Mouse (Mus musculus): ENCODE results near the gene Gsdma2. TPM values are rescaled to one million over a fixed set of nuclear protein-coding genes. Genes with fewer than 3 reads are reported as not detected.
"Not testable (repeated sequence)": the region's sequence is repeated elsewhere in the genome, so short reads cannot be mapped to it uniquely, and the experiment has no call there.

Gene Gsdma2
- total and polyA plus RNA-seq, 2 experiments: not detected

DNA sequence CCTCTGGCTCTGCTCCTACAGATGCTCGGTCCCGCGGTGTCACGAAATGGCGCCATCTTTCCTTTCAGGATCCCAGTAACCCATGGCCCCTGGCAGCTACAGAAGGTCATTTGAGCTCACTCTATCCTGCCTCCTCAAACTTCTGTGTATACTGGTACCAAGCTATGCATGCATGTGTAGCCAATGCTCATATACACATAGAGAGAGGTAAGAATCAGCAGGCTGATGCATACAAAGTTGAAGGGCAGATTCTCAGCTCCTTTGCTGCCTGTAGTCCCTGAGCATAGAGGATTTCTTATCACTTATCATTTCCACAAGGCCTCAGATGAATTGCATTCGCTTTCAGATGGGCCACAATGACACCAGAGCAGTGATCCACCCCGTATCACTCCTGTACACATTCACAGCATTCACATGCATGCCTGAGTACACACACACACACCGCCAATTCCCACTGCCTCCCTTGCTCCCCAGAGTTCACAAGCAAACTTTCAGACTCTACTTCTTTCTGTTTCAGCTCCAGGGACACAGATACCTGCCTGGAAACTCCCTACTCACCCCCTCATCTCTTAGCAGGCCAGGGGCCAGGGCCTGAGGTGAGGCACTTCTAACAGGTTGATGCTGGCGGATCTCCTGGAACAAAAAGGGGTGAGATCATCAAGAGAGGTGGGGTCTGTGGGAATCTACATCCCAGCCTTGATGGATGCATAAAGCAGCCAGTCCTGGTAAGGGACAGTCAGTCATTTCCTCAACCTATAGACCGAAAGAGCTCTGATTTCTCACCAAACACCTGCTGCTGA lies 20.7 kb upstream of the Gsdma2 start, which contains the start of the genes Gm12355 and Gsdma3:
Gene Gm12355, minus strand, starts transcription at position 51 of the 800 bp plus-strand sequence.
Gene Gsdma3, plus strand, starts transcription at position 750 of the 800 bp plus-strand sequence.
- TF ChIP-seq POLR2A (IDR thresholded peaks at IDR 0.05; ENCODE audit: extremely low read depth, insufficient read depth, low read length): no peak
- no peak for TF ChIP-seq CTCF (IDR thresholded peaks at IDR 0.05; ENCODE audit: low read depth, low read length)
- H3K4me3 ChIP-seq (ENCODE audit: insufficient read depth, low read depth, low read length): no peak within 1 kb of the TSS
- no peak for DNase-seq (ENCODE audit: extremely low read depth, low read depth, low spot score)
- no peak within 1 kb of the TSS for H3K9ac ChIP-seq (ENCODE audit: low read depth, low read length)
- H3K36me3 ChIP-seq (ENCODE audit: control insufficient read depth, insufficient read depth, low read length): no peaks in the 10 kb centered on the region
- WGBS: 92% methylated on average over 10 of the region's 10 CpGs
- H3K27ac ChIP-seq (replicated peaks; ENCODE audit: insufficient read depth, low read depth, low read length): no peak within 1 kb of the TSS
- H3K27me3 ChIP-seq (ENCODE audit: control insufficient read depth, insufficient read depth, low read length): no peaks in the 10 kb centered on the region
- no peaks in the 10 kb centered on the region for H3K79me2 ChIP-seq (ENCODE audit: control insufficient read depth, insufficient read depth, low read length)
- H3K4me1 ChIP-seq (ENCODE audit: control insufficient read depth, insufficient read depth, low read length): no peaks in the 10 kb centered on the region

DNA sequence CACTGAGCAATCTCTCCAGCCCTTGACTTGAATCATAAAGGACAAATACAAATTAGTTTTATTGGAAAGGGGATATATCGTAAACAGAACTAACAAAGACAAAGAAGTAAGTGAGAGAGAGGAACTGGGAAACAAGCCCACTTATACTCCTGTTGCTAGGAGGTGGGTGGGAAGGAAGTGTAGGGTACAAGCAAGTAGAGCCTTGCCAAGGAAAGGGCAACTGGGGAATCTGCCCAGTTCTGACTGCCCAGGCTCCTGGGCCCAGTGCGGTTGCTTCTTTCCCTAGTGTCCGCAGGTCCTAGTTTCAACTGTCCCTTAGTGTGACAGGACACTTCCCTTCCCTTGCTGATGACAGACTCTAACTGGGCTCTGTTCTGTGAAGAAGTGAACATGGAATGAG lies 17.9 kb upstream of the Gsdma2 start:
- 96% methylated on average over 3 of the region's 3 CpGs for WGBS
- TF ChIP-seq POLR2A (IDR thresholded peaks at IDR 0.05; ENCODE audit: extremely low read depth, insufficient read depth, low read length): no peak
- TF ChIP-seq CTCF (IDR thresholded peaks at IDR 0.05; ENCODE audit: low read depth, low read length): no peak

DNA sequence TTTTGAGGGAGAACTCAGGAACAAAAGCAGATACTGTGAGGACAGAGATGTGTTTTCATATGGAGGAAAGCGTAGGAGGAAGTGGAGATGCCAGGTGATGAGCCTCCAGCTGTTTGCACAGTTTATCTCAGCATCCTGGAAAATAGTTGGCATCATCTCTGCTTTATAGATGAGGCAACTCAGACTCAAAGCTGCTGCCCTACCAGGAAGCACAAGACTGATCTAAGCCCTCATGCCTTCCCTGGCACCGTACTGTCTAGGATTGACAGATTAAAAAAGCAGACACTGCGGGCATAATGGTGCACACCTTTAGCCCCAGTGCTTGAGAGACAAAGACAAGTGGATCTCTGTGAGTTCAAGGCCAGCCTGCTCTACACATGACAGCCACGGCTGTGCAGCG lies 15.9 kb upstream of the Gsdma2 start:
- Histone ChIP-seq H3K4me1 (ENCODE audit: control insufficient read depth, insufficient read depth, low read length) (no peaks in the 10 kb centered on the region), H3K79me2 (ENCODE audit: control insufficient read depth, insufficient read depth, low read length) (no peaks in the 10 kb centered on the region), H3K27ac (replicated peaks; ENCODE audit: insufficient read depth, low read depth, low read length) (no peak overlapping the region), H3K36me3 (ENCODE audit: control insufficient read depth, insufficient read depth, low read length) (no peaks in the 10 kb centered on the region), H3K27me3 (ENCODE audit: control insufficient read depth, insufficient read depth, low read length) (no peaks in the 10 kb centered on the region), H3K9ac (ENCODE audit: low read depth, low read length) (no peak overlapping the region), H3K4me3 (ENCODE audit: insufficient read depth, low read depth, low read length) (no peak overlapping the region)
- TF ChIP-seq POLR2A (IDR thresholded peaks at IDR 0.05; ENCODE audit: extremely low read depth, insufficient read depth, low read length): no peak
- TF ChIP-seq CTCF (IDR thresholded peaks at IDR 0.05; ENCODE audit: low read depth, low read length): no peak
- no peak for DNase-seq (ENCODE audit: extremely low read depth, low read depth, low spot score)
- WGBS: 79% methylated on average over 5 of the region's 5 CpGs

More for the DNA sequence above, 17.9 kb upstream of the Gsdma2 start:
- no peaks in the 10 kb centered on the region for H3K79me2 ChIP-seq (ENCODE audit: control insufficient read depth, insufficient read depth, low read length)
- no peak overlapping the region for H3K9ac ChIP-seq (ENCODE audit: low read depth, low read length)
- H3K27ac ChIP-seq (replicated peaks; ENCODE audit: insufficient read depth, low read depth, low read length): no peak overlapping the region
- no peak overlapping the region for H3K4me3 ChIP-seq (ENCODE audit: insufficient read depth, low read depth, low read length)
- H3K36me3 ChIP-seq (ENCODE audit: control insufficient read depth, insufficient read depth, low read length): no peaks in the 10 kb centered on the region
- no peaks in the 10 kb centered on the region for H3K4me1 ChIP-seq (ENCODE audit: control insufficient read depth, insufficient read depth, low read length)
- H3K27me3 ChIP-seq (ENCODE audit: control insufficient read depth, insufficient read depth, low read length): no peaks in the 10 kb centered on the region
- no peak for DNase-seq (ENCODE audit: extremely low read depth, low read depth, low spot score)

DNA sequence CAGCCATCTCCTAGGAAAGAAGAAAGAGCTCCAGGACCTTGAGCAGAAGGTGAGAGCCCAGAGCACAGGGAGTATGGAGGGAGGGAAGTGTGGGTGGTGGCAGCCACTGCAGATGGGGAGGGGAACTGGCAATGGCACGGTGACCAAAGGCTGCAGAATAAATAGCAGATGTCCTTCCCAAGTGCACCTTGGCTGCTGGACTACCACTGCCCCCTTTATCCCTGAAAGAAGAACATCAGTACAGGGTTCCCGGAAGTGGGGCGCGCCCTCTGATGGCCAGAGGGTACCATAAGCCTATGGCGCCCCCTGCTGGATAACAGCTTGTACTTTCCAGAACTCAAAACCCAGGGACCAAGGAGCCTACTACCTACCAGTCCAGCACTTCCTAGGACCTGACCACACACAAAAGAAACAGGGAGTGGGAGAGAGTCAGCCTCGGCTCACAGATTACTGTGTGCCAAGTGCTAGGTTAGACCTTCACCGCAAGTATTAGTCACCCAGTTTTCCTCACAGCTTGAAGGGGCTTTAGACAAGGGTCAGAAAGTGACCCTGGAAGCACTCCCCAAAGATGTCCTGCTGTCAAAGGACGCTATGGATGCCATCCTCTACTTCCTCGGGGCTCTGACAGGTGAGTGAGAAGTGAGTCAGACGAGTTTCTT lies 11.1 kb upstream of the Gsdma2 start:
- peak; percentile 44 for TF ChIP-seq CTCF (IDR thresholded peaks at IDR 0.05; ENCODE audit: low read depth, low read length)
- 30% methylated on average over 10 of the region's 10 CpGs for WGBS
- H3K9ac ChIP-seq (ENCODE audit: low read depth, low read length); DNase-seq (ENCODE audit: extremely low read depth, low read depth, low spot score); H3K4me1 ChIP-seq (ENCODE audit: control insufficient read depth, insufficient read depth, low read length); H3K36me3 ChIP-seq (ENCODE audit: control insufficient read depth, insufficient read depth, low read length); H3K4me3 ChIP-seq (ENCODE audit: insufficient read depth, low read depth, low read length); H3K27me3 ChIP-seq (ENCODE audit: control insufficient read depth, insufficient read depth, low read length); H3K79me2 ChIP-seq (ENCODE audit: control insufficient read depth, insufficient read depth, low read length); H3K27ac ChIP-seq (replicated peaks; ENCODE audit: insufficient read depth, low read depth, low read length): not testable (repeated sequence)

DNA sequence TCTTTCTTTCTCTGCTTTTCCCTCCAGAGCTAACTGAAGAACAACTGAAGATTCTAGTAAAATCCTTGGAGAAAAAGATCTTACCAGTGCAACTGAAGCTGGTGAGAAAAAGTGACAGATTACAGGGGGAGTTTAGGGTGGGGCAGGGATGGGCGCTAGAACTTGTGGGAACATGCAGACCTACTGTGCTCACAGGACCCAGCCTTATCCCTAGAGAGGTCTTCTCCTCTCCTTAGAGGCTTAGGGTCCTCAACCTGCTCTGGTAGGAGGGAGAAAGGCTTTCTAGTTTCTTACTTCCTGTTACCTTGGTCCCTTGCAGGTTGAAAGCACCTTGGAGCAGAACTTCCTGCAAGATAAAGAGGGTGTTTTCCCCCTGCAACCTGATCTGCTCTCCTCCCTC lies 9.1 kb upstream of the Gsdma2 start:
- WGBS: 80% methylated on average over 1 of the region's 1 CpGs
- H3K9ac ChIP-seq (ENCODE audit: low read depth, low read length): no peak overlapping the region
- no peak for DNase-seq (ENCODE audit: extremely low read depth, low read depth, low spot score)

DNA sequence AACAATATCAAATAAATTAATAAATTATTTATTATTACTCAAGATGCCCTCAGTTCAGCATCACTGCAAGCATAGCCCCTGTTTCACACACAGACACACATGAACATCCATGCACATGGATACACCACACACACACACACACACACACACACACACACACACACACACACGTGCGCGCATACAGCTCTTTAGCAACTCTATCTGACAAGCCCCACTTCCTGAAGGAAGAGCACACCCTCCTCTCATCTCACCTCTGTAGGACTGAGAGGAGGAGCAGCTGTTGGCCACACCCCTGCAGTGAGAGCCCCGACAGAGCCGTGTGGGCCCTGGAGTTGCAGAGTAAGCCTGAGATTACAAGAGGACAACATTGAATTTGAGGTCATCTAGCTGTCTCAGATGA lies 6.5 kb upstream of the Gsdma2 start:
- H3K27ac ChIP-seq (replicated peaks; ENCODE audit: insufficient read depth, low read depth, low read length): no peak overlapping the region
- TF ChIP-seq CTCF (IDR thresholded peaks at IDR 0.05; ENCODE audit: low read depth, low read length): no peak
- no peak for TF ChIP-seq POLR2A (IDR thresholded peaks at IDR 0.05; ENCODE audit: extremely low read depth, insufficient read depth, low read length)
- H3K79me2 ChIP-seq (ENCODE audit: control insufficient read depth, insufficient read depth, low read length): no peaks in the 10 kb centered on the region
- H3K36me3 ChIP-seq (ENCODE audit: control insufficient read depth, insufficient read depth, low read length): no peaks in the 10 kb centered on the region
- H3K4me3 ChIP-seq (ENCODE audit: insufficient read depth, low read depth, low read length): no peak overlapping the region
- no peaks in the 10 kb centered on the region for H3K27me3 ChIP-seq (ENCODE audit: control insufficient read depth, insufficient read depth, low read length)
- H3K4me1 ChIP-seq (ENCODE audit: control insufficient read depth, insufficient read depth, low read length): no peaks in the 10 kb centered on the region
- DNase-seq (ENCODE audit: extremely low read depth, low read depth, low spot score): no peak
- WGBS: 63% methylated on average over 5 of the region's 5 CpGs
- H3K9ac ChIP-seq (ENCODE audit: low read depth, low read length): no peak overlapping the region

More for the DNA sequence above, 9.1 kb upstream of the Gsdma2 start:
- Histone ChIP-seq H3K27me3 (ENCODE audit: control insufficient read depth, insufficient read depth, low read length) (no peaks in the 10 kb centered on the region), H3K4me1 (ENCODE audit: control insufficient read depth, insufficient read depth, low read length) (no peaks in the 10 kb centered on the region), H3K79me2 (ENCODE audit: control insufficient read depth, insufficient read depth, low read length) (no peaks in the 10 kb centered on the region), H3K36me3 (ENCODE audit: control insufficient read depth, insufficient read depth, low read length) (no peaks in the 10 kb centered on the region), H3K4me3 (ENCODE audit: insufficient read depth, low read depth, low read length) (no peak overlapping the region), H3K27ac (replicated peaks; ENCODE audit: insufficient read depth, low read depth, low read length) (no peak overlapping the region)
- TF ChIP-seq CTCF (IDR thresholded peaks at IDR 0.05; ENCODE audit: low read depth, low read length): no peak
- no peak for TF ChIP-seq POLR2A (IDR thresholded peaks at IDR 0.05; ENCODE audit: extremely low read depth, insufficient read depth, low read length)

All from liver, adult 2 months (tissue).